Mouse (Mus musculus): ENCODE results near the gene Itga11.
"Not testable (repeated sequence)": the region's sequence is repeated elsewhere in the genome, so short reads cannot be mapped to it uniquely, and the experiment has no call there.

Gene Itga11

DNA sequence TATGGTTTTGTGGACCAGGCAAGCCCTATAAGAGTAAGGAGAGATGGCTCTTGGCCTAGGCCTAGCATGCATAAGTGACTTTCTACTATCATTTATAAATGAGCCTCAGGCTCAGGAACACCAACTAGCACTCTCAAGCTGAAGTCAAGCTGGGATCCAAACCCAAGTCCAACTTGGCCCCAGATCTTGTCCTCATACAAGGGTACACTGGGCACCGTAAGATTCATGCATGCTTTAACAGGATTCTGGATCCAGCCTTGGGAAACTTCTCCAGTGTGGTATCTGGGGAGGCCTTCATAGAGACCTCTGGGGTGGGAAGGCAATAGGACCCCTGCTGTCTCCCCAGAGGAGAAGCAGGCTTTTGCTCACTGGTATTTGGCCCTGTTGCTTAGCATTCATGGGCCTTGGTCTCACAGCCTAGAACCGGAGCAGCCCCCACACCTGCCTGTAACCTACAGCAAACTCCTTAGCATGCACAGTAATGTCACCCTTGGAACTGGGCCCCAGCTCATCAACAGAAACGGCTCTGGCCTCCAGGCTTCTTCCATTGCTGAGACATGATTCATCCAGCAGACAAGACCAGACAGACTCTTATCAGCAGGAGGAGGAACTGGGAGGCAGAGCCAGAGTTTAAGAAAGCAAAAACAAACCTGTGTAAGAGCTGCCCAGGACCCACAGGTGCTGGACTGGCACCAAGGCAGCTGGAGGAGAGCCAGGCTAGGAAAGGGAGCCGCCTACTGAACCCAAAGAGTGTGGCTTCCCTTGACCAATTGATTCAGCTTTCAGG lies 140.4 kb downstream of the Itga11 start:
- no peak for DNase-seq (ENCODE audit: extremely low spot score, low spot score)

DNA sequence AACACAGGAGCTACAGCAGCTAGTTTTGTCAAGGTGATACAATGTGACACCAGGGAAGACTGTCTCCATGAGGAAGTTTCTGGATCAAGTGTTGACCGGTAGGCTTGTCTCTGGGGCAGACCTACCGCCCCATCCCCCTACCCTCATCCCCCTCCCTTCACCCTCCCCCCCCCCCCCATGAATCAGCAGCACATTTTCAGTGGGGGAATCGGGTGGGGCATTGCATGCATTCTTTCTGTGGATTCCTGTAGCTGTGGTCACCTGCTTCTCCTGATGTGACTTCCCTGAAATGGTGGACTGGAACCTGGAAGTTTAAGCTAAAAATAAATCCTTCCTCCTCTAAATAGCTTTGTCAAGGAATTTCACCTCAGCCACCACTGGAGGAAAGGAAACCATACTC lies 141.9 kb downstream of the Itga11 start:
- no peak for DNase-seq (ENCODE audit: extremely low spot score, low spot score)

- not testable (repeated sequence) for DNase-seq (ENCODE audit: extremely low spot score, low spot score)
Observed at GRCm38 (mm10) chr9:62819910-62820309, 142.3 kb downstream of the Itga11 start.

GRCm38 (mm10) chr9:62820829-62821228 lies 143.2 kb downstream of the Itga11 start:
- no peak for DNase-seq (ENCODE audit: extremely low spot score, low spot score)

DNA sequence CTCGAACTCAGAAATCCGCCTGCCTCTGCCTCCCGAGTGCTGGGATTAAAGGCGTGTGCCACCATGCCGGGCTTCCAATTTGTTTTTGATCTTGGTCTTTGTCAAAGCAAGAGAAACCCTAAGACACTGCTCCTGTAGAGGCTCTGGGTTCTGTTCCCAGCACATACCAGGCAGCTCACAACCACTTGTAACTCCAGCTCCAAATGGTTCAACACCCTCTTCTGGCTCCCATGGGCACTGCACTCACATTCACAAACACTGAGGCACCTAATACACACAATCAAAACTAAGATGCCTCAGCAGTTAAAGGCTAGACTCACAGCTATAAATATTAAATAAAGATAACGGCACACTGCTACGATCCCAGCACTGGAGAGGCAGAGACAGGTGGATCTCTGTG lies 144.2 kb downstream of the Itga11 start:
- DNase-seq (ENCODE audit: extremely low spot score, low spot score) = no peak

GRCm38 (mm10) chr9:62825791-62826393 lies 148.3 kb downstream of the Itga11 start:
- peak; percentile 35 for DNase-seq (ENCODE audit: extremely low spot score, low spot score)

- DNase-seq (ENCODE audit: extremely low spot score, low spot score) = peak; percentile 29
Observed at GRCm38 (mm10) chr9:62826456-62826855, 148.8 kb downstream of the Itga11 start.

DNA sequence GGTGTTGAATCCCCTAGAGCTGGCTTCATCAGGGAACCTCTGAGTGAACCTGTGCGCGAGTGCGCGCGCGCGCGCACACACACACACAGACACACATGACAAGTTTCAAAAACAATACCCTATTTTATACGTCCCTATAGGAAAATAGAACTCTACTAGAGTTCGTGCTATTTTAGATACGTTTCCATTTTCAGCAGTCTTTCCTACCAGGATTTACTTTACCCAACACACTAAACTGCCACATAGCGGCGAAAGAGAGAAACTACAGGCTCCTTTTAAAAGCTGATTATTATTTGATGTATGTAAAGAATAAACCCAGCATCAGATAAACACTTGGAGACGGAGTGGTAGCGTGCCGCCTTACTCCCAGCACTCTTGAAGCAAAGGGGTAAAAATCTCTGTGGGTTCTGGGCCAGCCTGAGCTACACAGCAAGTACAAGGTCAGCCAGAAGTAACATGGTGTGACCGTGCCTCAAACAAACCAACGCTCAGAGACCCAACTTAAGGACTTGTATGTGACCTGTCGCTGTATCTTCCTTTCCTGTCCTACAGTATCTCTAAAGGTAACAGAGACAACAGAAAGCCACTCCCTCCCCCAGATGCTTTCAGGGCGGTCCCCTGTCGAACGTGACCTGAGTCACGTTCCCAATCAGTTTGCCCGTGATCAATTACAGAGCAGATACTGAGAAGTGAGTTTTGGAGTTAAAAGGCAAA lies 150.5 kb downstream of the Itga11 start:
- peak; percentile 59 for DNase-seq (ENCODE audit: extremely low spot score, low spot score)

DNA sequence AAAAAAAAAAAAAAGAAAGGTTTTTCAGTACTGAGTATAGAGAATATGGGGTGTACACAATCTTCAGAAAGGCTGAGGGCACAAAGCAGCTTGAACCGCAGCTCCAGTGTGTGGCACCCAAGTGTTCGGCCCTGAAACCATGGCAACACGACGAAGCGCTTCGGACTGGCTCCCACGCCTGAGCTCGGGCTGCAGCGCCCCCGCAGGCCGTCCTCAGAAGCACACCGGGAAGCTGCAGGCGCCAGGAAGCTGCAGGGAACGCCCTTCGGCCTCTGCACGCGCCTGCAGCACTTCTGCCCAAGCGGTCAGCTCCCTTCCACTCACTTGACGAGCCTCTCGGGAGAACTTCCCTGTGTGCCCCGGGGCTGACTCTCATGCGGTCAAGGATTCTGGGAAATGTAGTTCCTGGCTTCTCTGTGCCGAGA lies 151.0 kb downstream of the Itga11 start:
- DNase-seq (ENCODE audit: extremely low spot score, low spot score) = peak; percentile 97

- DNase-seq (ENCODE audit: extremely low spot score, low spot score) = no peak
Observed at GRCm38 (mm10) chr9:62829877-62830276, 152.3 kb downstream of the Itga11 start.

All from neural tube, embryonic 10.5 days (tissue).